Mouse (Mus musculus) forebrain, embryonic 11.5 days (tissue): ENCODE measurements around the gene Eprs. TPM values are rescaled to one million over a fixed set of nuclear protein-coding genes. Genes with fewer than 3 reads are reported as not detected.
"Not testable (repeated sequence)": the region's sequence is repeated elsewhere in the genome, so short reads cannot be mapped to it uniquely, and the experiment has no call there.

Source experiments
- ATAC-seq: fragments of 200-750 bp; cut with Nextera tagmentation; replicated peaks from 2 replicates; pipeline ENCODE4 v1.8.0; 2017; ENCODE audit warnings: moderate TSS enrichment; ENCODE audit not compliant: low FRiP score
- DNase-seq: peaks from one replicate; pipeline ENCODE4 v3.0.0-alpha.2; 2017; ENCODE audit warnings: low spot score
- H3K27ac ChIP-seq: fragments of 300-500 bp; sonication (generic); 2 replicates; pipeline ENCODE4 v1.5.1; 2014; ENCODE audit warnings: low read depth, low read length
- H3K27me3 ChIP-seq: fragments of 300-500 bp; sonication (generic); 2 replicates; pipeline ENCODE4 v1.6.1; 2014; ENCODE audit warnings: mild to moderate bottlenecking, low read length, mixed read lengths; ENCODE audit not compliant: control insufficient read depth, insufficient read depth
- H3K36me3 ChIP-seq: fragments of 300-500 bp; sonication (generic); 2 replicates; pipeline ENCODE4 v1.6.1; 2014; ENCODE audit warnings: mild to moderate bottlenecking, low read length, moderate library complexity, mixed read lengths; ENCODE audit not compliant: control insufficient read depth, insufficient read depth
- H3K4me1 ChIP-seq: fragments of 300-500 bp; sonication (generic); replicated peaks from 2 replicates; pipeline ENCODE4 v1.6.1; 2014; ENCODE audit warnings: low read length, mixed read lengths; ENCODE audit not compliant: control insufficient read depth, insufficient read depth
- H3K4me2 ChIP-seq: fragments of 300-500 bp; sonication (generic); 2 replicates; pipeline ENCODE4 v1.6.1; 2014; ENCODE audit warnings: low read depth, mild to moderate bottlenecking, low read length, moderate library complexity, mixed read lengths; ENCODE audit not compliant: severe bottlenecking
- H3K4me3 ChIP-seq: fragments of 300-500 bp; sonication (generic); 2 replicates; pipeline ENCODE4 v1.5.1; 2014; ENCODE audit warnings: low read depth, low read length
- H3K9ac ChIP-seq: fragments of 300-500 bp; sonication (generic); 2 replicates; pipeline ENCODE4 v1.6.1; 2014; ENCODE audit warnings: low read length
- H3K9me3 ChIP-seq: fragments of 300-500 bp; sonication (generic); 2 replicates; pipeline ENCODE4 v1.6.1; 2016; ENCODE audit warnings: low read length, mixed read lengths; ENCODE audit not compliant: control insufficient read depth
- WGBS: fragments of 180-500 bp; shearing (Covaris S2); extraction: QIAGEN DNeasy Blood & Tissue Kit; methylation state at CpG from one replicate; pipeline ENCODE4 v1.1.7; 2014; 5-methylcytosine and 5-hydroxymethylcytosine counted together
- polyA plus RNA-seq: library from polyadenylated mRNA; unstranded; fragments of >200 nt; fragmentation: Nextera tagmentation; extraction: Ambion mirVana; gene quantifications from 2 replicates; pipeline ENCODE4 v1.2.1, GENCODE M21; 2014

Eprs gene
- polyA plus RNA-seq = 143 and 150 TPM in 2 replicates

DNA sequence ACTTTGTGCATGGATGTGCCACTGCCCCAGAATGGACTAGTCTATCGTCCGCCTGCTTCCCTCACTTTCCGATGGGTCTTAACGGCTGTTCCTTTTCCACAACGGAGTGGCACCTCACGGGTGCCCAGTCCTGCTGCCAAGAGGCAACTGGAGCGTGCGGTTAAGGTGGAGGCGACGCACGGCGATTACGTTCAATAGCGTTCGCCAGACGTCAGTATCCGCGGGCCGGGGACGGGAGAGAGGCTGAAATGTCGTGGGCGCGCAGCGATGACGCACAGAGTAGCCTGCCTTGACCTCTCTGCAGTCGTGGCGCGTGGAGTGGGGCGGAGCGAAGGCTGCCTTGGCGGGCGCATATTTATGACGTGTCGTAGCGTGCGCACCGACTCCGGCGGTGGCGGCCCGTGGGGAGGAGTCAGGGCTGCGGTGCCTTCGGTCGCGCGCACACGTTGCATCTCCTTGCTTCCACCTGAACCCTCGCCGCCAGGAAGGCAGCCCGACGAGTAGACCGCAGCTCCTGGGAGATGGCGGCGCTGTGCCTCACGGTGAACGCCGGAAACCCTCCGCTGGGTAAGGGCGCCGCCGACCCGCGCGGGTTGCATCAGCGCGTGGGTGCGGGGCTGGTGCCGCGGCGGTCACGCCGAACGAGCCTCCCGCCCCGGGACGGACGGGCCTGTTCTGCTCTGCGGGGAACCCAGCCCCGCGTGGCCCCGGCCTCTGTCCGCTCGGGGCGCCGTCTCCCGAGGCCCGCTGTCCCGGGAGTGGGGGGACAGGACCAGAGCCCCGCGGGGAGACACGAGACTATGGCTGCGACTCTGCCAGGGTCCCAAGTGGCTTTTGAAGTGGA lies at the start of gene Eprs:
Eprs (plus strand) TSS at position 368 of the 844 bp plus-strand sequence.
- Histone ChIP-seq H3K27ac (peak within 1 kb of the TSS; percentile 75), H3K36me3 (no peaks in the 10 kb centered on the region), H3K4me2 (peak within 1 kb of the TSS; percentile 64), H3K27me3 (no peaks in the 10 kb centered on the region), H3K9me3 (no peaks in the 10 kb centered on the region), H3K9ac (peak within 1 kb of the TSS; percentile 86), H3K4me1 (peaks cover 6% of the 10 kb centered on the region; the same call in 1 of the 2 replicates), H3K4me3 (peak within 1 kb of the TSS; percentile 97)
- under 1% methylated on average over 92 of the region's 92 CpGs for WGBS
- peak; percentile 96 for ATAC-seq
- DNase-seq = peak; percentile 100

DNA sequence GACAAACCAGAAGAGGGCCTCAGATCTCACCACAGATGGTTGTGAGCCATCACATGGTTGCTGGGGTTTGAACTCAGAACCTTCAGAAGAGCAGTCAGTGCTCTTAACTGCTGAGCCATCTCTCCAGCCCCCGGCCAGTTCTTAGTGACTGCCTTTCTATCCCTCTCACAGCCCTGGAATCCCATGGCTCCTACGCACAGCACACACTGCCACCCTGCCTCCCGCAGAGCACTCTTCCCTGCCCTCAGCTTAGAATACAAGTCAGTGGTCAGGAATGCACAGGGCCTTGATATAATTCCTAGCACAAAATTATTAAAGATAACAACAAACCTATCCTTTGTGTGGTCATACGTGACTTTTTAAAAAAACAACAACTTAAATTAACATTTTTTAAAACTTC lies 48.3 kb upstream of the Eprs start:
- H3K27ac ChIP-seq = no peak overlapping the region
- no peaks in the 10 kb centered on the region for H3K27me3 ChIP-seq
- no peaks in the 10 kb centered on the region for H3K9me3 ChIP-seq
- no peak overlapping the region for H3K9ac ChIP-seq
- peaks cover 2% of the 10 kb centered on the region; the same call in 1 of the 2 replicates for H3K36me3 ChIP-seq
- no peaks in the 10 kb centered on the region for H3K4me1 ChIP-seq
- no peak overlapping the region for H3K4me2 ChIP-seq
- WGBS = 86% methylated on average over 4 of the region's 4 CpGs
- no peak for ATAC-seq
- H3K4me3 ChIP-seq = no peak overlapping the region
- DNase-seq = no peak

DNA sequence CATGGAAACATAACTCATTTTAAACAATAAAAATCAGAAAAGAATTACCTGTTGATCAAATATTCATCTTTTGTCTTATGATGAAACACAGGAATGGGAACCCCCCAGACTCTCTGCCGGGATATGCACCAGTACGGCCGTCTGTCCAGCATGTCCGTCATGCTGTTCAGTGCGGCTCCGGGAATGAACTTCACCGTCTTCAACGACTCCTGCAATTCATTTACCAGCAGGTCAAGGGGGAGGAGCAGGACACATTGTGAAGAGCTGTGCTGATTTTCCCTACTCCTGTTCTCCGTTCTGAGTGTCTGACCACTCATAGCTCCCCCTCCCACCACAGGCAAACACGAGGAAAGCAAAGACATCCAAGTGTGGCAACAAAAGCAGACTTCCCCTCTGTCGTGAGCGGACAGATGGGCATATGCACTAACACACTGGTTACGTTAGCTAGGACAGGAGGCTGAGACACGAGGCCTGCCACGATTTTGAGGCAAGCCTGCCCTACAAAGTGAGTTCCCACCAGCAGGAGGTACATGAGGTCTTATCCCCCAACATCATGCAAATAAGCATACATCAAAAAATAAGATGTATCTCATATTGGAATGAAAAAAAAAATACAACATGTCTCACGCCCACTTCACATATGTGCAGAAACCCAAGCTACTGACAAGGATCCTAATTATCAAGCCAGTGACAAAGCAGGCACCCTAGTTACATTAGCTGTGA lies 46.8 kb upstream of the Eprs start:
- Histone ChIP-seq H3K4me1 (no peaks in the 10 kb centered on the region), H3K36me3 (peaks cover 6% of the 10 kb centered on the region; the same call in 1 of the 2 replicates), H3K4me3 (no peak overlapping the region), H3K27ac (no peak overlapping the region), H3K4me2 (no peak overlapping the region), H3K9ac (no peak overlapping the region), H3K27me3 (no peaks in the 10 kb centered on the region), H3K9me3 (no peaks in the 10 kb centered on the region)
- DNase-seq (no peak), ATAC-seq (no peak)
- 90% methylated on average over 16 of the region's 16 CpGs for WGBS

DNA sequence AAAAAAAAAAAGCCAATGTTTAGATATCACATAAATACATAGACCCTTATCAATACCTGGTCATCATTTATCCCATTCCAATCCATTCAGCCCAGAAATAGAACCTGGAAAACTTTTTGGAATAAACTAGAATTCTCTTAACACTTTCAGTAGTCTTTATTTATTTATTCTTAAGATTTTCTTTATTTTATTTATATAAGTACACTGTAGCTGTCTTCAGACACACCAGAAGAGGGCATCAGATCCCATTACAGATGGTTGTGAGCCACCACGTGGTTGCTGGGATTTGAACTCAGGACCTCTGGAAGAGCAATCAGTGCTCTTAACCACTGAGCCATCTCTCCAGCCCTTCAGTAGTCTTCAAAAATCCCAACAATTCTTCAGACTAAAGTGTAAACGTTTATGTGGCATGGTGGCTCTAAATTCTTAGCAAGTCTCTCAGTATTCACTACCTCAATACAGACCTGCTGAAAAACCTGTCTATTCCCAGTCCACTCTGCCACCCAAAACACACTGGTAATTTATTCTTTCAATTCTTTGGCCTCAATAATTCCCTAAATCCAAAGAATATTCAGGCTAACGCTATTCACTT lies 35.0 kb upstream of the Eprs start:
- H3K9me3 ChIP-seq, H3K4me1 ChIP-seq, H3K9ac ChIP-seq, ATAC-seq, H3K36me3 ChIP-seq, H3K27ac ChIP-seq, H3K27me3 ChIP-seq, DNase-seq: not testable (repeated sequence)
- Histone ChIP-seq H3K4me3 (peak overlapping the region; percentile 93; the same call in 1 of the 2 replicates), H3K4me2 (peak overlapping the region; percentile 69)
- 67% methylated on average over 3 of the region's 3 CpGs for WGBS

DNA sequence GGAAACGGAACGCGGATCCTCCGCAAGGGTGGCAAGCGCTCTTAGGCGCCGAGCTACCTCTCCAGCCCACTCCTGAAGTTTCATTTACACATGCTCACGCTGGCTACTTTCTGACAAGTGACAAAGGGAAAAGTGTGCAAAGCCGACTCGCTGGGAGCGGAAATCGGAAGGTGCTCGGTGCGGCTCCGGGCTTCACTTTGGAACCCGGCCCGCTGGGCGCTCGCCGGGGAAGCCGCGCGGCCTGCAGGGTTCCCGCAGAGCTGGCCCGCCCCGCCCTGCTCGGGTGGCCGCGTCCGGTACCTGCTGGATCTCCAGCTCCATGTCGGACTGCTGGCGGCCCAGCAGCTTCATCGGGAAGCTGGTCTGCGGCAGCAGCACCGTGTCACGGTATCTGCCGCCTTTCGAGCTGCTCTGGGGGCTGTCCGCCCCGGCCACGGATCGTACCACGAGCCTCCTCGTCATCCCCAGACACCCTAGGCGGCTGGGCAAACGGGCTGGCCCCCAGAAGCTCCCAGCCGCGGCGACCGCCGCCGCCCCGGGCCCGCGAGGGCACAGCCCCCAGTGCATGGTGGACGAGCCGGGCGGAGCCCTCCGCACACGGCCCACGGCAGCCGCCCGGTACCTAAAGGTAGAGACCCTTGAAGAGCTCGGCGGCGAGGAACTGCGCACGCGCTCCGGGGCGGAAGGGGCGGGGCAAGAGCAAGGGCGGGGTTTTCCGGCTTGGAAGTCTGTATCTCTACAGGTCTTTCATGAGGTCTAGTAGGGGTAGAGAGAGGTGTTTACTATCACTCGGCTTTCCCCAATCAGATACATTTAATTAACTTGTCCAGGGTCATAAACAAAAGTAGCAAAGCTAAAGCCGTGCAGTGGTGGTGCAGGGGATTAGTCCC lies 33.9 kb upstream of the Eprs start, which contains the start of gene Iars2:
Iars2 (minus strand) TSS at position 676 of the 890 bp plus-strand sequence.
- H3K4me1 ChIP-seq = peaks cover 2% of the 10 kb centered on the region; the same call in 1 of the 2 replicates
- peak; percentile 89 for ATAC-seq

DNA sequence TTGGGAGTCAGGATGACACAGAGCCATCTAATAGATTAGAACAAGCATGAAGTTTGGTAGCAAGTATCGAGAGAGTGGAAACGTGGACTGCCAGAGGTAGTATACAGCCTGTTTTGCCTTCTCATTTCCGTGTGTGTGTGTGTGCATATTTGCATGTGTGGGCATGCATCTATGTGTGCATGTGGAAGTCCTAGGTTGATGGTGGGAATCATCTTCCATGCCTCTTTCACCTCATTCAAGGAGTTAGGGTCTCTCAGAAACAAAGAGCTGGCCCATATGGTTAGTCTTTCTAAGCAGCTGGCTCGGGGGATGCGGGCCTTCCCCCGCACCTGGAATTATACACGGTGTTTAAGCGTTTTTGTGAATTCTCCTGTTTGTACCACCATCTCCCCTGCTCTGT lies 33.0 kb upstream of the Eprs start:
- no peak overlapping the region; the same call in 1 of the 2 replicates for H3K4me2 ChIP-seq
- H3K4me3 ChIP-seq = no peak overlapping the region

More for the DNA sequence above, 33.9 kb upstream of the Eprs start, which contains the start of gene Iars2:
- DNase-seq = peak; percentile 95
- Histone ChIP-seq H3K36me3 (no peaks in the 10 kb centered on the region), H3K27me3 (no peaks in the 10 kb centered on the region), H3K9me3 (no peaks in the 10 kb centered on the region), H3K4me3 (peak within 1 kb of the TSS; percentile 93), H3K9ac (peak within 1 kb of the TSS; percentile 88), H3K4me2 (peak within 1 kb of the TSS; percentile 69), H3K27ac (peak within 1 kb of the TSS; percentile 70)
- under 1% methylated on average over 76 of the region's 76 CpGs for WGBS

DNA sequence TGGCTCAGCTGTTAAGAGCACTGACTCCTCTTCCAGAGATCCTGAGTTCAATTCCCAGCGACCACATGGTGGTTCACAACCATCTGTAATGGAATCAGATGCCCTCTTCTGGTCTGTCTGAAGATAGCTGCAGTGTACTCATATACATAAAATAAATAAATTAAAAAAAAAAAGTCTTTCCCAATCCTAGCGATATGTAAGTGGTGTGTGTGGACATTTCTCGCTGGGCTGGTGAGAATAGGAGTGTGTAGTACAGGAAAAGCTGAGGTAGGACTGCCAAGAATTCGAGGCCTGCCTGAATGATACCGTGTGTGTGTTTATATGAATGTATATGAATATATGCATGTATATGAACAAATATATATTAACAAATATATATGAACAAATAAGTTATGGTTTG lies 31.5 kb upstream of the Eprs start:
- Histone ChIP-seq H3K9me3 (no peaks in the 10 kb centered on the region), H3K4me2 (0 out of 2 replicates have a peak overlapping the region, but pooled peaks have one; percentile 69), H3K9ac (no peak overlapping the region), H3K36me3 (no peaks in the 10 kb centered on the region), H3K4me3 (no peak overlapping the region), H3K27me3 (no peaks in the 10 kb centered on the region), H3K27ac (no peak overlapping the region), H3K4me1 (peaks cover 2% of the 10 kb centered on the region; the same call in 1 of the 2 replicates)
- 53% methylated on average over 5 of the region's 5 CpGs for WGBS
- DNase-seq = no peak
- no peak for ATAC-seq

More for the DNA sequence above, 33.0 kb upstream of the Eprs start:
- 87% methylated on average over 8 of the region's 8 CpGs for WGBS
- Histone ChIP-seq H3K27me3 (no peaks in the 10 kb centered on the region), H3K9me3 (no peaks in the 10 kb centered on the region), H3K4me1 (peaks cover 2% of the 10 kb centered on the region; the same call in 1 of the 2 replicates), H3K9ac (no peak overlapping the region), H3K27ac (no peak overlapping the region), H3K36me3 (no peaks in the 10 kb centered on the region)
- ATAC-seq (no peak), DNase-seq (no peak)
